Mouse (Mus musculus) ovary, postnatal 36 days (tissue): Measurements from ENCODE around the gene Gm2035.
"Not testable (repeated sequence)": the region's sequence is repeated elsewhere in the genome, so short reads cannot be mapped to it uniquely, and the experiment has no call there.

Source experiments
- DNase-seq: peaks from one replicate; pipeline ENCODE4 v3.0.0; 2022; ENCODE audit warnings: low spot score, mixed read lengths

The Gm2035 gene

DNA sequence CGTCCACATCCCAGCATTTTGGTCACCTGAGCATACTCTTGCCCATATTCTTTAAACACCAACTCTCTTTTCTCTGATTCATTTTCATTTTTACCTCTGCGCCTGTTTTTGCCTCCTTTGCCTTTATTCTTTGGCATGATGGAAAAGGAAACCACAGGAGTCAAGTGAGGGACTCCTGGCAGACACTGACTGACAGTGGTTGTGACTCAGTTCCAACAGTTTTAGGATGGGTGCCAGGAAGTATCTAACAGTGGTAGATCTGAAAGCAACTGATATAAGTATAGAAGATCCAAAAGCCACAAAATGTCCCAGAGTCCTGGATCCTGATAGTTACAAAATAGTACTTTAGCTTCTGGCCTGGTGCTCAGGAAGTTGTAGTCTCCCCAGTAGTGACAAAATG, at the start of gene Gm2035:
Gene Gm2035, minus strand, starts transcription at position 137 of the 400 bp plus-strand sequence.
- DNase-seq = not testable (repeated sequence)

DNA sequence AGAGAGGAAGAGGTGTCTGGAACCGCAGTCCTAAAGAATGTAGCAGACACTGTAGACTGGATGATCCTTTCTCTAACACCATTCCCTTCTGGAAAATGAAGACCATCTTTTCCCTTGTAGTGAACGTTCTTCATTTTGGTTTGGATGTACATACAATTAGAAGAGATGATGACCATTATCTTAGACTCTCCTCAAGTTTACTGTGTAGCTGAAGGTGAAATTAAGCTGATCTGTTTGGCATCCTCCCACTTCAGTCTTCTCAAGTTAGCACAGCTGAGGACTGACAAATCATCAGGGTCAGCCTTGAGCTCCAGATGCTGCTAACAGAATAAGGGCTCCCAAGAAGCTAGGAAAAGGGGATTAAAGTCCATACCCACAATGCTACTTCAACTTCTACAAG, 34.1 kb upstream of the Gm2035 start, which contains the start of gene Gm2042:
Gene Gm2042, plus strand, starts transcription at position 301 of the 400 bp plus-strand sequence.
- not testable (repeated sequence) for DNase-seq

DNA sequence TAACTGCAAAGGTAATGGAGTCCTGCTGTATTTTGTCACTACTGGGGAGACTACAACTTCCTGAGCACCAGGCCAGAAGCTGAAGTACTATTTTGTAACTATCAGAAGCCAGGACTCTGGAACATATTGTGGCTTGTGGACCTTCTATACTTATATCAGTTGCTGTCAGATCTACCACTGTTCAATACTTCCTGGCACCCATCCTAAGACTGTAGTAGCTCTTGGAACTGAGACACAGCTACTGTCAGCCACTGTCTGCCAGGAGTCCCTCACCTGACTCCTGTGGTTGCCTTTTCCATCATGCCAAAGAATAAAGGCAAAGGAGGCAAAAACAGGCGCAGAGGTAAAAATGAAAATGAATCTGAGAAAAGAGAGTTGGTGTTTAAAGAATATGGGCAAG, 24.6 kb downstream of the Gm2035 start, which contains the start of gene Gm2022:
Gene Gm2022, plus strand, starts transcription at position 301 of the 400 bp plus-strand sequence.
- not testable (repeated sequence) for DNase-seq

DNA sequence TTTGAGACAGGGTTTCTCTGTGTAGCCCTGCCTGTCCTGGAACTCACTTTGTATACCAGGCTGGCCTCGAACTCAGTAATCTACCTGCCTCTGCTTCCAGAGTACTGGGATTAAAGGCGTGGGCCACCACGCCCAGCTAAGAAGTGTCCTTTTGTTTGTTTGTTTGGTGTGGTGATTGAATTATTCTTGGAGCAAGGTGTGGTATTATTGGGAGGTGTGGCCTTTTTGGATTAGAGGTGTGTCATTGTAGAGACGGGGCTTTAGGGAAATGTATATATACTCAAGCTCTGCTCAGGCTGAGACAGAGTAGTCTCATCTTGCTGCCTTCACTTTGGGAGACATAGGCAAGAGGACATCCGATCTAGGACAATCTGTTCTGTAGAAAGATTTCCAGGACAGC, 45.9 kb downstream of the Gm2035 start, which contains the start of gene Gm2016:
Gene Gm2016, plus strand, starts transcription at position 301 of the 400 bp plus-strand sequence.
- not testable (repeated sequence) for DNase-seq
